Mouse (Mus musculus): ENCODE results near the gene Btbd11. TPM values are rescaled to one million over a fixed set of nuclear protein-coding genes. Genes with fewer than 3 reads are reported as not detected.

Btbd11 gene
- polyA plus RNA-seq, 1 experiment from 2014 or later = 7.4 TPM

- H3K4me1 ChIP-seq = peaks cover 10% of the 10 kb centered on the region
- no peak overlapping the region for H3K4me2 ChIP-seq
- 89% methylated on average over 7 of the region's 7 CpGs for WGBS
- H3K27ac ChIP-seq = no peak overlapping the region
- ATAC-seq (ENCODE audit: insufficient number of reproducible peaks, low FRiP score, low TSS enrichment, low read depth) = no peak
- no peaks in the 10 kb centered on the region for H3K27me3 ChIP-seq
- no peak overlapping the region for H3K4me3 ChIP-seq
- no peaks in the 10 kb centered on the region for H3K9me3 ChIP-seq
- H3K9ac ChIP-seq = no peak overlapping the region
- no peaks in the 10 kb centered on the region for H3K36me3 ChIP-seq
These were observed 3.6 kb upstream of the Btbd11 start for GRCm38 (mm10) chr10:85382981-85383380.

- Histone ChIP-seq H3K36me3 (no peaks in the 10 kb centered on the region), H3K27ac (peak overlapping the region; percentile 84), H3K27me3 (no peaks in the 10 kb centered on the region), H3K4me2 (peak overlapping the region; percentile 99), H3K4me3 (peak overlapping the region; percentile 69), H3K9me3 (no peaks in the 10 kb centered on the region), H3K9ac (peak overlapping the region; percentile 61), H3K4me1 (peaks cover 38% of the 10 kb centered on the region)
- WGBS = under 1% methylated on average over 78 of the region's 78 CpGs
- ATAC-seq (ENCODE audit: insufficient number of reproducible peaks, low FRiP score, low TSS enrichment, low read depth) = no peak
These were observed 831 bp downstream of the Btbd11 start for GRCm38 (mm10) chr10:85387219-85388070.

- Histone ChIP-seq H3K9ac (peak overlapping the region; percentile 61), H3K9me3 (no peaks in the 10 kb centered on the region), H3K4me3 (peak overlapping the region; percentile 69), H3K36me3 (no peaks in the 10 kb centered on the region), H3K4me2 (peak overlapping the region; percentile 99), H3K27me3 (no peaks in the 10 kb centered on the region), H3K4me1 (peaks cover 38% of the 10 kb centered on the region), H3K27ac (peak overlapping the region; percentile 84; the same call in 1 of the 2 replicates)
- WGBS = 1% methylated on average over 48 of the region's 50 CpGs
- no peak for ATAC-seq (ENCODE audit: insufficient number of reproducible peaks, low FRiP score, low TSS enrichment, low read depth)
These were observed 1.6 kb downstream of the Btbd11 start for GRCm38 (mm10) chr10:85388071-85388750.

GRCm38 (mm10) chr10:85388751-85389115, 2.1 kb downstream of the Btbd11 start:
- Histone ChIP-seq H3K9ac (no peak overlapping the region), H3K4me2 (peak overlapping the region; percentile 99), H3K27me3 (no peaks in the 10 kb centered on the region), H3K4me1 (peaks cover 38% of the 10 kb centered on the region), H3K9me3 (no peaks in the 10 kb centered on the region), H3K36me3 (no peaks in the 10 kb centered on the region), H3K4me3 (peak overlapping the region; percentile 69), H3K27ac (no peak overlapping the region)
- WGBS = under 1% methylated on average over 9 of the region's 9 CpGs
- no peak for ATAC-seq (ENCODE audit: insufficient number of reproducible peaks, low FRiP score, low TSS enrichment, low read depth)

- WGBS = 19% methylated on average over 23 of the region's 23 CpGs
- H3K4me3 ChIP-seq = peak overlapping the region; percentile 69
- H3K9me3 ChIP-seq = no peaks in the 10 kb centered on the region
- peak overlapping the region; percentile 27 for H3K27ac ChIP-seq
- peaks cover 38% of the 10 kb centered on the region for H3K4me1 ChIP-seq
- no peaks in the 10 kb centered on the region for H3K27me3 ChIP-seq
- peak overlapping the region; percentile 99 for H3K4me2 ChIP-seq
- H3K9ac ChIP-seq = no peak overlapping the region
- no peak for ATAC-seq (ENCODE audit: insufficient number of reproducible peaks, low FRiP score, low TSS enrichment, low read depth)
- H3K36me3 ChIP-seq = no peaks in the 10 kb centered on the region
These were observed 2.9 kb downstream of the Btbd11 start for GRCm38 (mm10) chr10:85389286-85390139.

- no peak overlapping the region for H3K9ac ChIP-seq
- H3K4me3 ChIP-seq = no peak overlapping the region
- H3K4me1 ChIP-seq = peaks cover 28% of the 10 kb centered on the region
- H3K27me3 ChIP-seq = no peaks in the 10 kb centered on the region
- H3K27ac ChIP-seq = no peak overlapping the region
- no peaks in the 10 kb centered on the region for H3K36me3 ChIP-seq
- no peak overlapping the region for H3K4me2 ChIP-seq
- H3K9me3 ChIP-seq = no peaks in the 10 kb centered on the region
- WGBS = 72% methylated on average over 6 of the region's 6 CpGs
- ATAC-seq (ENCODE audit: insufficient number of reproducible peaks, low FRiP score, low TSS enrichment, low read depth) = no peak
These were observed 6.4 kb downstream of the Btbd11 start for GRCm38 (mm10) chr10:85393016-85393415.

GRCm38 (mm10) chr10:85394558-85394957, 7.9 kb downstream of the Btbd11 start:
- ATAC-seq (ENCODE audit: insufficient number of reproducible peaks, low FRiP score, low TSS enrichment, low read depth) = no peak
- Histone ChIP-seq H3K36me3 (no peaks in the 10 kb centered on the region), H3K4me3 (no peak overlapping the region), H3K4me1 (peaks cover 12% of the 10 kb centered on the region), H3K9me3 (no peaks in the 10 kb centered on the region), H3K4me2 (no peak overlapping the region), H3K27ac (no peak overlapping the region), H3K27me3 (no peaks in the 10 kb centered on the region), H3K9ac (no peak overlapping the region)
- WGBS = 51% methylated on average over 4 of the region's 4 CpGs

- Histone ChIP-seq H3K36me3 (no peaks in the 10 kb centered on the region), H3K4me3 (no peak overlapping the region), H3K9ac (no peak overlapping the region), H3K4me1 (no peaks in the 10 kb centered on the region; the same call in 1 of the 2 replicates), H3K27ac (no peak overlapping the region), H3K27me3 (no peaks in the 10 kb centered on the region), H3K4me2 (no peak overlapping the region), H3K9me3 (no peaks in the 10 kb centered on the region)
- WGBS = 77% methylated on average over 3 of the region's 3 CpGs
- ATAC-seq (ENCODE audit: insufficient number of reproducible peaks, low FRiP score, low TSS enrichment, low read depth) = no peak
These were observed 24.5 kb downstream of the Btbd11 start for GRCm38 (mm10) chr10:85411120-85411519.

GRCm38 (mm10) chr10:85420851-85421628, 34.4 kb downstream of the Btbd11 start:
- Histone ChIP-seq H3K4me1 (no peaks in the 10 kb centered on the region), H3K27ac (no peak overlapping the region), H3K4me3 (no peak overlapping the region), H3K9ac (0 out of 2 replicates have a peak overlapping the region, but pooled peaks have one; percentile 12), H3K27me3 (no peaks in the 10 kb centered on the region), H3K36me3 (no peaks in the 10 kb centered on the region), H3K9me3 (no peaks in the 10 kb centered on the region), H3K4me2 (no peak overlapping the region)
- no peak for ATAC-seq (ENCODE audit: insufficient number of reproducible peaks, low FRiP score, low TSS enrichment, low read depth)
- WGBS = 49% methylated on average over 15 of the region's 15 CpGs

- H3K27ac ChIP-seq = no peak overlapping the region
- H3K27me3 ChIP-seq = no peaks in the 10 kb centered on the region
- H3K4me3 ChIP-seq = no peak overlapping the region
- ATAC-seq (ENCODE audit: insufficient number of reproducible peaks, low FRiP score, low TSS enrichment, low read depth) = no peak
- H3K4me2 ChIP-seq = no peak overlapping the region
- 83% methylated on average over 4 of the region's 4 CpGs for WGBS
- H3K36me3 ChIP-seq = no peaks in the 10 kb centered on the region
- no peaks in the 10 kb centered on the region for H3K4me1 ChIP-seq
- H3K9ac ChIP-seq = no peak overlapping the region
- H3K9me3 ChIP-seq = no peaks in the 10 kb centered on the region
These were observed 35.0 kb downstream of the Btbd11 start for GRCm38 (mm10) chr10:85421629-85422012.

- 74% methylated on average over 2 of the region's 2 CpGs for WGBS
- Histone ChIP-seq H3K4me1 (no peaks in the 10 kb centered on the region), H3K27ac (no peak overlapping the region), H3K9ac (no peak overlapping the region), H3K4me3 (no peak overlapping the region), H3K4me2 (no peak overlapping the region), H3K36me3 (no peaks in the 10 kb centered on the region), H3K27me3 (no peaks in the 10 kb centered on the region), H3K9me3 (no peaks in the 10 kb centered on the region)
- no peak for ATAC-seq (ENCODE audit: insufficient number of reproducible peaks, low FRiP score, low TSS enrichment, low read depth)
These were observed 39.1 kb downstream of the Btbd11 start for GRCm38 (mm10) chr10:85425756-85426155.
